Mouse (Mus musculus): ENCODE data around the gene Stx1b. TPM values are rescaled to one million over a fixed set of nuclear protein-coding genes. Genes with fewer than 3 reads are reported as not detected.

Gene Stx1b
- total and polyA plus RNA-seq, 3 experiments, result 0.08 to 0.31 TPM; not detected in 1

- H3K27me3 ChIP-seq (replicated peaks), result no peaks in the 10 kb centered on the region
- TF ChIP-seq MYC (IDR thresholded peaks at IDR 0.05; ENCODE audit: low read depth, low read length) (no peak), MEF2A (IDR thresholded peaks at IDR 0.05; ENCODE audit: borderline replicate concordance, low read depth, low read length) (no peak)
- in situ Hi-C loops (cut with MboI; ENCODE audit: low pct_ligation_motif_present, low pct_unique_long_range_greater_than_20kb, low sequenced_read_pairs), result loop anchor here (25.0 kb wide), 1 partner anchor 406 kb away; no protein-coding TSS in a partner anchor
- peaks cover 27 to 49% of the 10 kb centered on the region in 2 experiments for H3K36me3 ChIP-seq (replicated peaks in 1 of 2; ENCODE audit: control insufficient read depth in 1 of 2, insufficient read depth in 1 of 2, low read length in 1 of 2)
- H3K4me3 ChIP-seq (replicated peaks in 1 of 3; ENCODE audit: low read depth in 2 of 3, low read length in 2 of 3, poor library complexity in 1 of 3), result no peak overlapping the region
- no peak overlapping the region for H3K9ac ChIP-seq (ENCODE audit: insufficient read depth, low read depth)
- H3K27ac ChIP-seq (ENCODE audit: insufficient read depth, low read depth), result no peak overlapping the region
- peaks cover 0 to 57% of the 10 kb centered on the region in 2 experiments; a peak in 3 of 4 replicates for H3K4me1 ChIP-seq (ENCODE audit: control insufficient read depth in 1 of 2, insufficient read depth in 2 of 2)
- H3K9me3 ChIP-seq (replicated peaks; ENCODE audit: low read length), result no peaks in the 10 kb centered on the region
- no peak overlapping the region for H3K4me2 ChIP-seq (ENCODE audit: insufficient read depth, low read depth, poor library complexity, severe bottlenecking)
- dilution Hi-C loops (cut with MboI; ENCODE audit: extremely low pct_ligation_motif_present, extremely low pct_unique_long_range_greater_than_20kb, low sequenced_read_pairs), result no loop called here
- no peak for DNase-seq (ENCODE audit: extremely low read depth)
- H3K79me2 ChIP-seq (replicated peaks; ENCODE audit: control insufficient read depth, extremely low read depth, insufficient read depth, poor library complexity, severe bottlenecking), result peaks cover 14% of the 10 kb centered on the region
Measured at GRCm38 (mm10) chr7:127767671-127768345, 56.5 kb downstream of the Stx1b start.

- Histone ChIP-seq H3K9ac (ENCODE audit: insufficient read depth, low read depth) (no peak overlapping the region), H3K27ac (ENCODE audit: insufficient read depth, low read depth) (no peak overlapping the region), H3K36me3 (replicated peaks in 1 of 2; ENCODE audit: control insufficient read depth in 1 of 2, insufficient read depth in 1 of 2, low read length in 1 of 2) (peaks cover 31 to 55% of the 10 kb centered on the region in 2 experiments), H3K9me3 (replicated peaks; ENCODE audit: low read length) (no peaks in the 10 kb centered on the region), H3K4me1 (ENCODE audit: control insufficient read depth in 1 of 2, insufficient read depth in 2 of 2) (peaks cover 0 to 49% of the 10 kb centered on the region in 2 experiments; a peak in 3 of 4 replicates), H3K79me2 (replicated peaks; ENCODE audit: control insufficient read depth, extremely low read depth, insufficient read depth, poor library complexity, severe bottlenecking) (peaks cover 14% of the 10 kb centered on the region), H3K4me2 (ENCODE audit: insufficient read depth, low read depth, poor library complexity, severe bottlenecking) (no peak overlapping the region), H3K27me3 (replicated peaks) (no peaks in the 10 kb centered on the region), H3K4me3 (replicated peaks in 1 of 3; ENCODE audit: low read depth in 2 of 3, low read length in 2 of 3, poor library complexity in 1 of 3) (no peak overlapping the region)
- DNase-seq (ENCODE audit: extremely low read depth), result no peak
- in situ Hi-C loops (cut with MboI; ENCODE audit: low pct_ligation_motif_present, low pct_unique_long_range_greater_than_20kb, low sequenced_read_pairs) (loop anchor here (25.0 kb wide), 1 partner anchor 405 kb away; no protein-coding TSS in a partner anchor), dilution Hi-C loops (cut with MboI; ENCODE audit: extremely low pct_ligation_motif_present, extremely low pct_unique_long_range_greater_than_20kb, low sequenced_read_pairs) (no loop called here)
- TF ChIP-seq SIN3A (IDR thresholded peaks at IDR 0.05; ENCODE audit: low read length), result no peak
- no peak for TF ChIP-seq E2F4 (IDR thresholded peaks at IDR 0.05; ENCODE audit: insufficient replicate concordance, low read depth, low read length)
Measured at GRCm38 (mm10) chr7:127766851-127767609, 57.3 kb downstream of the Stx1b start.

- no peak overlapping the region for H3K4me3 ChIP-seq (replicated peaks in 1 of 3; ENCODE audit: low read depth in 2 of 3, low read length in 2 of 3, poor library complexity in 1 of 3)
- no peak for DNase-seq (ENCODE audit: extremely low read depth)
Measured at GRCm38 (mm10) chr7:127765756-127766155, 58.6 kb downstream of the Stx1b start.

More at GRCm38 (mm10) chr7:127765756-127766155, 58.6 kb downstream of the Stx1b start:
- TF ChIP-seq CHD2 (IDR thresholded peaks at IDR 0.05; ENCODE audit: low read length) (no peak), GABPA (IDR thresholded peaks at IDR 0.05; ENCODE audit: insufficient replicate concordance, low read depth, low read length) (no peak), ZNF384 (IDR thresholded peaks at IDR 0.05; ENCODE audit: low read depth, low read length) (no peak), ZC3H11A (IDR thresholded peaks at IDR 0.05; ENCODE audit: low read depth, low read length) (no peak), UBTF (IDR thresholded peaks at IDR 0.05; ENCODE audit: low read depth, low read length) (no peak), EP300 (IDR thresholded peaks at IDR 0.05; ENCODE audit: low read length) (no peak), MYC (IDR thresholded peaks at IDR 0.05; ENCODE audit: low read depth, low read length) (no peak), TCF12 (IDR thresholded peaks at IDR 0.05; ENCODE audit: low read depth, low read length) (no peak), USF2 (conservative IDR thresholded peaks at IDR 0.05; ENCODE audit: low read depth, low read length) (no peak), POLR2AphosphoS2 (IDR thresholded peaks at IDR 0.05; ENCODE audit: low read depth, low read length) (no peak)
- H3K4me2 ChIP-seq (ENCODE audit: insufficient read depth, low read depth, poor library complexity, severe bottlenecking), result no peak overlapping the region
- H3K27ac ChIP-seq (ENCODE audit: insufficient read depth, low read depth), result no peak overlapping the region
- dilution Hi-C loops (cut with MboI; ENCODE audit: extremely low pct_ligation_motif_present, extremely low pct_unique_long_range_greater_than_20kb, low sequenced_read_pairs), result no loop called here
- in situ Hi-C loops (cut with MboI; ENCODE audit: low pct_ligation_motif_present, low pct_unique_long_range_greater_than_20kb, low sequenced_read_pairs), result loop anchor here (25.0 kb wide), 1 partner anchor 403 kb away; no protein-coding TSS in a partner anchor
- H3K9me3 ChIP-seq (replicated peaks; ENCODE audit: low read length), result no peaks in the 10 kb centered on the region
- H3K36me3 ChIP-seq (replicated peaks in 1 of 2; ENCODE audit: control insufficient read depth in 1 of 2, insufficient read depth in 1 of 2, low read length in 1 of 2), result peaks cover 37 to 58% of the 10 kb centered on the region in 2 experiments
- H3K9ac ChIP-seq (ENCODE audit: insufficient read depth, low read depth), result no peak overlapping the region
- H3K4me1 ChIP-seq (ENCODE audit: control insufficient read depth in 1 of 2, insufficient read depth in 2 of 2), result peaks cover 0 to 42% of the 10 kb centered on the region in 2 experiments; a peak in 3 of 4 replicates
- peaks cover 10% of the 10 kb centered on the region for H3K79me2 ChIP-seq (replicated peaks; ENCODE audit: control insufficient read depth, extremely low read depth, insufficient read depth, poor library complexity, severe bottlenecking)
- H3K27me3 ChIP-seq (replicated peaks), result no peaks in the 10 kb centered on the region

All from CH12.LX (cell line).